Mouse (Mus musculus): ENCODE data around the gene Rab44. TPM values are rescaled to one million over a fixed set of nuclear protein-coding genes. Genes with fewer than 3 reads are reported as not detected.
A peak's percentile ranks its signal among the peaks of the same experiment; 100 is the strongest.

Rab44 gene
- polyA plus RNA-seq, 1 experiment = not detected

DNA sequence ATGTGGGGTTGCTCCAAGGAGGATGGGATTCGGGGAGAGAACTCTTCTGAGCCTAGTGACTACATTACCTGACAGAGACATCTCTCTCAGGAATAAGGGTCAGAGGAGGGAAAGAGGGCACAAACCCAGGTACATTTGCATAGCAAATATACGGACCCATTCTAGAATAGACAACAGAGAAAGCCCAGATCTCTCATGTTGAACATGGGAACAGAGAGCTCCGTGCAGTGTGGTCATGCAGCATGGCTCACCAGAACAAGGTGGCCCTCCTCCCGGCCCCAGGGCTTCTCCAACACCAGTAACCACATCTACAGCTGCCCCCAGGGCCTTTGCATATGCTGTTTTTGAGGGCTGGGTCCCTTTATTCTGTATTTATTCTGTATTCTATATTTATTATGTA is 54.5 kb downstream of the Rab44 start:
- no peak overlapping the region for H3K27ac ChIP-seq (ENCODE audit: control insufficient read depth, insufficient read depth, low read depth, low read length)
- peaks cover 10% of the 10 kb centered on the region for H3K4me1 ChIP-seq (ENCODE audit: control insufficient read depth, insufficient read depth, low read length)
- no peaks in the 10 kb centered on the region for H3K27me3 ChIP-seq (ENCODE audit: control insufficient read depth, insufficient read depth, low read length)

DNA sequence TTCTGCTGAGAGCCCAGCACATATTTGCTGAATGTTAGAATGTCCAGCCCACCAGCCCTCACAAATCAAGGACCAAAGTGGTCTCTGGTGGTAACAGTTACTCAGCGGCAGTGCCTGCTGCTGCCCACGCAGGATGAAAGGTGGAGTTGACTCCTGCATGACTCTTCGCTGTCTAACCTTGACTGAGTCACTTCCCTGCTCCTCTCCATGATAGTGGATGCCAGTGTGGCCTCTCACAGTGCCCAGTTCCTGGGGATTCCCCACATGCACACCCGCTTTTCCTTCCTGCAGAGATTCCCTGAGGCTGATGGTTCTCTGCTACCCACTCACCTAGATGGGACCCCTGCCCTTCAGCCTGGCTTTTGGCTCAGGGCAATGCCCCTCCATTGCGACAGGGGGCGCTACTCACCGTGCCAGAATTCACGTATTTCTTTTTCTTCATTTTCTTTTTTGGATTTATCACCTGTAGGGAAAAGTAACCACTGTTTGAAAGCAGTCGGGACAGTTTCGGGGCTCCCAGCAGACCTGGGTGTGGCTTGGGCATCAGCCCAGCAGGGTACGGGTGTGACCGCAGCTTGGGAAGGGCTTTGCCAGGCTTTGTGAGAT is 55.2 kb downstream of the Rab44 start:
- Histone ChIP-seq H3K27me3 (ENCODE audit: control insufficient read depth, insufficient read depth, low read length) (no peaks in the 10 kb centered on the region), H3K36me3 (ENCODE audit: control insufficient read depth, insufficient read depth, low read length) (no peaks in the 10 kb centered on the region), H3K27ac (ENCODE audit: control insufficient read depth, insufficient read depth, low read depth, low read length) (no peak overlapping the region), H3K4me1 (ENCODE audit: control insufficient read depth, insufficient read depth, low read length) (peaks cover 10% of the 10 kb centered on the region), H3K4me3 (ENCODE audit: control insufficient read depth, low read depth, low read length) (no peak overlapping the region)
- TF ChIP-seq CTCF (IDR thresholded peaks at IDR 0.05; ENCODE audit: control insufficient read depth, insufficient read depth, insufficient replicate concordance, low read depth, low read length) (peak; percentile 54; the same call in 1 of the 2 replicates), POLR2A (IDR thresholded peaks at IDR 0.05; ENCODE audit: control insufficient read depth, low read depth, low read length) (no peak)

More for the DNA sequence above, 54.5 kb downstream of the Rab44 start:
- TF ChIP-seq POLR2A (IDR thresholded peaks at IDR 0.05; ENCODE audit: control insufficient read depth, low read depth, low read length) (no peak), CTCF (IDR thresholded peaks at IDR 0.05; ENCODE audit: control insufficient read depth, insufficient read depth, insufficient replicate concordance, low read depth, low read length) (no peak)
- no peaks in the 10 kb centered on the region for H3K36me3 ChIP-seq (ENCODE audit: control insufficient read depth, insufficient read depth, low read length)
- no peak overlapping the region for H3K4me3 ChIP-seq (ENCODE audit: control insufficient read depth, low read depth, low read length)

DNA sequence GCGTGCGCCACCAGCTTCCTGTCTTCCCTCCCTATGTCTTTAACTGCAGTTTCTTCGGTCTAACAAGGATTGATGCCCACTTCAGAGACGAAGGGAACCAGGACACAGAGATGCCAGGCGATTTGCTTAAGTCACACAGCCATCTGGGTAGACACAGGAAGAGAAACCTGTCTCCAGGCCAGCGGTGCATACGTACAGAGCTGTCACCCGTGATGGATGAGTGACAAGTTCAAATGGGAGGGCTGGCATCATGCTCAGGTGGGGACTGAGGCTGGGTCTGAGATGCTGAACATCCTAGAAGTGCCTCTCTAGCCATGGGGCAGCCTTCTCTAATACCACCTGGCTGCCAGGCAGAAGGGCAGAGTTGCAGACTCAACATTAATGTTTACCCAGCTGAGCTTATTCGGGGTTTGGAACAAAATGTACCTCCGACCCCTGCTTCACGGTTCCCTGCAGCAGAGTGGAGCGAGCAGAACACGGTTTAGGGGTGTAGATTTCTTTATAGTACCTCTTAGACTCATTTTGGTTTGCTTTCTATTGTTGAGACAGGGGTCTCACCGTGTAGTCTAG is 56.6 kb downstream of the Rab44 start:
- TF ChIP-seq POLR2A (IDR thresholded peaks at IDR 0.05; ENCODE audit: control insufficient read depth, low read depth, low read length) (no peak), CTCF (IDR thresholded peaks at IDR 0.05; ENCODE audit: control insufficient read depth, insufficient read depth, insufficient replicate concordance, low read depth, low read length) (no peak)
- Histone ChIP-seq H3K36me3 (ENCODE audit: control insufficient read depth, insufficient read depth, low read length) (no peaks in the 10 kb centered on the region), H3K27me3 (ENCODE audit: control insufficient read depth, insufficient read depth, low read length) (no peaks in the 10 kb centered on the region), H3K4me1 (ENCODE audit: control insufficient read depth, insufficient read depth, low read length) (peaks cover 10% of the 10 kb centered on the region), H3K27ac (ENCODE audit: control insufficient read depth, insufficient read depth, low read depth, low read length) (no peak overlapping the region), H3K4me3 (ENCODE audit: control insufficient read depth, low read depth, low read length) (no peak overlapping the region)

GRCm38 (mm10) chr17:29171001-29171772 is 57.2 kb downstream of the Rab44 start:
- Histone ChIP-seq H3K27me3 (ENCODE audit: control insufficient read depth, insufficient read depth, low read length) (no peaks in the 10 kb centered on the region), H3K4me3 (ENCODE audit: control insufficient read depth, low read depth, low read length) (no peak overlapping the region), H3K27ac (ENCODE audit: control insufficient read depth, insufficient read depth, low read depth, low read length) (no peak overlapping the region), H3K36me3 (ENCODE audit: control insufficient read depth, insufficient read depth, low read length) (no peaks in the 10 kb centered on the region), H3K4me1 (ENCODE audit: control insufficient read depth, insufficient read depth, low read length) (peaks cover 8% of the 10 kb centered on the region)
- TF ChIP-seq CTCF (IDR thresholded peaks at IDR 0.05; ENCODE audit: control insufficient read depth, insufficient read depth, insufficient replicate concordance, low read depth, low read length) (peak; percentile 85; the same call in 1 of the 2 replicates), POLR2A (IDR thresholded peaks at IDR 0.05; ENCODE audit: control insufficient read depth, low read depth, low read length) (no peak)

GRCm38 (mm10) chr17:29172062-29172461 is 58.1 kb downstream of the Rab44 start:
- Histone ChIP-seq H3K4me1 (ENCODE audit: control insufficient read depth, insufficient read depth, low read length) (peaks cover 3% of the 10 kb centered on the region; the same call in 1 of the 2 replicates), H3K27ac (ENCODE audit: control insufficient read depth, insufficient read depth, low read depth, low read length) (no peak overlapping the region), H3K36me3 (ENCODE audit: control insufficient read depth, insufficient read depth, low read length) (no peaks in the 10 kb centered on the region), H3K27me3 (ENCODE audit: control insufficient read depth, insufficient read depth, low read length) (no peaks in the 10 kb centered on the region), H3K4me3 (ENCODE audit: control insufficient read depth, low read depth, low read length) (no peak overlapping the region)
- TF ChIP-seq CTCF (IDR thresholded peaks at IDR 0.05; ENCODE audit: control insufficient read depth, insufficient read depth, insufficient replicate concordance, low read depth, low read length) (no peak), POLR2A (IDR thresholded peaks at IDR 0.05; ENCODE audit: control insufficient read depth, low read depth, low read length) (no peak)

- no peak overlapping the region for H3K27ac ChIP-seq (ENCODE audit: control insufficient read depth, insufficient read depth, low read depth, low read length)
- H3K4me3 ChIP-seq (ENCODE audit: control insufficient read depth, low read depth, low read length) = no peak overlapping the region
- H3K27me3 ChIP-seq (ENCODE audit: control insufficient read depth, insufficient read depth, low read length) = no peaks in the 10 kb centered on the region
- H3K4me1 ChIP-seq (ENCODE audit: control insufficient read depth, insufficient read depth, low read length) = no peaks in the 10 kb centered on the region
- TF ChIP-seq CTCF (IDR thresholded peaks at IDR 0.05; ENCODE audit: control insufficient read depth, insufficient read depth, insufficient replicate concordance, low read depth, low read length) (no peak), POLR2A (IDR thresholded peaks at IDR 0.05; ENCODE audit: control insufficient read depth, low read depth, low read length) (no peak)
- no peaks in the 10 kb centered on the region for H3K36me3 ChIP-seq (ENCODE audit: control insufficient read depth, insufficient read depth, low read length)
These were observed 59.2 kb downstream of the Rab44 start for GRCm38 (mm10) chr17:29173165-29173564.

DNA sequence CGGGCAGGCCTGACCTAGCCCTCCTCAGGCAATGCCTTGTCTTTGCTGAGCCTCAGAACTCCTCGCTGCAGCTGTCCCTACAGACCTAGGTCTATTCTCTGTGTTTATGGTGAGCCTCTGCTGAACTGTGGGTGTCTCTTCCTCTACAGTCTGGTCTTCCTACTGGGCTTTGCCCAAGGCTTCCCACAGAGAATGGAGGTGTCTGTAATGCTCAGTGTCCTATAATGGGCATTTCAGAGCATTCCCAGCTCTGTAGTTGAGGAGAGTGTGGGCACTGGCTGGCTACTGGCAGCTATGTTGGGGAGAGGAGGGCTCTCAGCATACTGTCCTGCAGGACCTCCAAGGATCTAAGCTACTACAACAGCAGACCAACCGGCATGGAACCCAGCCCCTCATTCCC is 61.7 kb downstream of the Rab44 start:
- H3K4me1 ChIP-seq (ENCODE audit: control insufficient read depth, insufficient read depth, low read length) = no peaks in the 10 kb centered on the region
- H3K36me3 ChIP-seq (ENCODE audit: control insufficient read depth, insufficient read depth, low read length) = no peaks in the 10 kb centered on the region
- no peak overlapping the region for H3K4me3 ChIP-seq (ENCODE audit: control insufficient read depth, low read depth, low read length)
- TF ChIP-seq POLR2A (IDR thresholded peaks at IDR 0.05; ENCODE audit: control insufficient read depth, low read depth, low read length) (no peak), CTCF (IDR thresholded peaks at IDR 0.05; ENCODE audit: control insufficient read depth, insufficient read depth, insufficient replicate concordance, low read depth, low read length) (no peak)
- no peaks in the 10 kb centered on the region for H3K27me3 ChIP-seq (ENCODE audit: control insufficient read depth, insufficient read depth, low read length)
- no peak overlapping the region for H3K27ac ChIP-seq (ENCODE audit: control insufficient read depth, insufficient read depth, low read depth, low read length)
